ENCODE assay signal across 8 mouse cellular contexts in the genomic region with DNA sequence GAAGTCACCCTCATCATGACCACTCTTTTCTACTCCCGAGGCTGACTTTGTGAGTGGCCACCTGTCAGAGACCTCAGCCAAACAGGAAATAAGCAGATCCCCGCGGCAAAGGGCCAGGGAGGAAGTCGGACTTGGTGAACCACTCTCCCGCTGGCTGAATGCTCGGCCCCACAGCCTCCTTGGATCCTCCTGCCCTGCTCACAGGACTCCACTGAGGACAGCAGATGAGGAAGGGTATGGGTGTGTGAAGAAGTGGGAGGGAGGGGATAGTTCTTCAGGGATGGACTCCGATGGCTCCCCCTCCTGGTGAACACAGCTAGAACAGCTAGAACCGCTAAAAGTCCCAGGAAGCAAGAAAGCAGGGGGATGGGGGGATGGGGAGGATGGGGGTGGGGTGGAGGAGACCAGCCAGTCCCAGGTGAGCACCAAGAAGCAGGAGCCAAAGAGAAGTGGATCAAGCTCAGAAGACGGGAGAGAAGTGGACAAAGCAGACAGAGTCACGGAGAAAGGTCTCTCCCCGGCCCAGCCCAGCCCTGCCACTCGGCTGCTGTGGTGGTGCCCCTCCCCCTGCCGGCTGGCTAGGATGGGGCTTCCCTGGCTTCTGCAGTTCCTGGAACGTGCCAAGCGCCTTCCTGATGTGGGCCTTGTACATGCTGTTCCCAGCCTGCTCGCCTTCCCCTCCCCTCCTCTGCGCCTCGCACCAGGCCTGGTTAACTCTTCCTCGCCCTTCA. TPM values are rescaled to one million over a fixed set of nuclear protein-coding genes. Genes with fewer than 3 reads are reported as not detected.
A peak's percentile ranks its signal among the peaks of the same experiment; 100 is the strongest.
DNase-seq lines count a peak whose midpoint lies in the region; ATAC-seq and TF ChIP-seq lines count a peak whose summit lies in the region.

No protein-coding gene starts in this region.

- no peak overlapping the region for H3K4me3 ChIP-seq in cortical plate, adult 2 months (ENCODE audit: insufficient read depth, low read length)
- H3K4me3 ChIP-seq in stomach, embryonic 14.5 days (ENCODE audit: low read depth, low read length), result no peak overlapping the region

- no peaks in the 10 kb centered on the region for H3K9me3 ChIP-seq in stomach, embryonic 14.5 days (ENCODE audit: control insufficient read depth, low read depth, low read length)

- WGBS in stomach, embryonic 14.5 days, result 12% methylated on average over 19 of the region's 19 CpGs

- peak; percentile 85 to 89 for DNase-seq in adrenal gland, adult (ENCODE audit: inconsistent age in 2 of 2, low spot score in 1 of 2)
- DNase-seq in adrenal gland, postnatal 4 days (ENCODE audit: low spot score in 2 of 2), result no peak
- peak; percentile 80 for DNase-seq in gastrocnemius, postnatal 25 days
- DNase-seq in induced T-regulatory cell, adult 2 months (ENCODE audit: low read depth), result peak; percentile 49
- peak; percentile 90 for DNase-seq in left cerebral cortex, postnatal 4 days
- peak; percentile 66 for DNase-seq in mesoderm, embryonic 11.5 days (ENCODE audit: low read depth, low spot score)

- TF ChIP-seq POLR2A in cortical plate, adult 2 months (IDR thresholded peaks at IDR 0.05; ENCODE audit: extremely low read depth, insufficient read depth, low read length), result no peak

- 0 out of 2 replicates have a peak overlapping the region, but pooled peaks have one; percentile 10 for H3K9ac ChIP-seq in stomach, embryonic 14.5 days (replicated peaks; ENCODE audit: low read depth, low read length)

- TF ChIP-seq CTCF in cortical plate, adult 2 months (IDR thresholded peaks at IDR 0.05; ENCODE audit: extremely low read depth, insufficient read depth, low read length), result peak; percentile 47

- peaks cover 46% of the 10 kb centered on the region for H3K36me3 ChIP-seq in stomach, embryonic 14.5 days (ENCODE audit: control insufficient read depth, insufficient read depth, low read length)

- H3K27me3 ChIP-seq in stomach, embryonic 14.5 days (ENCODE audit: control insufficient read depth, insufficient read depth, low read length), result no peaks in the 10 kb centered on the region

- H3K27ac ChIP-seq in cortical plate, adult 2 months (ENCODE audit: insufficient read depth, low read length), result no peak overlapping the region
- peak overlapping the region; percentile 66; the same call in 1 of the 2 replicates for H3K27ac ChIP-seq in stomach, embryonic 14.5 days (ENCODE audit: low read length)

- peak overlapping the region; percentile 16 for H3K4me2 ChIP-seq in stomach, embryonic 14.5 days (replicated peaks; ENCODE audit: low read depth, low read length)

- H3K4me1 ChIP-seq in cortical plate, adult 2 months (ENCODE audit: control insufficient read depth, insufficient read depth, low read length), result peaks cover 3% of the 10 kb centered on the region; the same call in 1 of the 2 replicates
- H3K4me1 ChIP-seq in stomach, embryonic 14.5 days (ENCODE audit: control insufficient read depth, insufficient read depth, low read length), result peaks cover 12% of the 10 kb centered on the region

- ATAC-seq in stomach, embryonic 14.5 days (ENCODE audit: insufficient number of reproducible peaks, insufficient read depth, low FRiP score, low read depth), result peak; percentile 85

- intact Hi-C loops in left cerebral cortex, postnatal 4 days (cut with DNase I), result no loop called here

RNA-seq across cellular contexts. Expression of gene Prdm11, which starts 57.9 kb away (rescaled TPM):
- 10 to 100 TPM; 59.3 to 65.4 TPM for total RNA-seq in adrenal gland, postnatal 4 days (2021)
- polyA plus RNA-seq in cortical plate, adult 2 months (2012; rRNA removed), result 7.5 and 7.9 TPM in 2 replicates
- total RNA-seq in gastrocnemius, postnatal 25 days (2021), result 1 to 10 TPM; 1.2 to 1.3 TPM
- 10 to 100 TPM; 29.2 to 30.8 TPM for total RNA-seq in left cerebral cortex, postnatal 4 days (2021)
- 7.6 and 8.0 TPM in 2 replicates for polyA plus RNA-seq in stomach, embryonic 14.5 days (2014; fragmentation: Nextera tagmentation; extraction: Ambion mirVana)

Comparison
In these comparisons a context has a peak if more than half of its experiments do, and no peak if none do; other contexts are left out.
1. DNase-seq: peak in adrenal gland, adult (2 of 2), gastrocnemius, postnatal 25 days (single experiment), induced T-regulatory cell, adult 2 months (single experiment), left cerebral cortex, postnatal 4 days (single experiment) and mesoderm, embryonic 11.5 days (single experiment); none in adrenal gland, postnatal 4 days (0 of 2).
2. RNA of gene Prdm11, which starts 57.9 kb away (total RNA-seq): 59.3 to 65.4 TPM in adrenal gland, postnatal 4 days and 29.2 to 30.8 TPM in left cerebral cortex, postnatal 4 days; 1.2 to 1.3 TPM in gastrocnemius, postnatal 25 days; every median in the first group is over 10 times any median in the second.